ENCODE assay signal across 13 mouse cellular contexts in genomic region chr1:121770936-121771335, GRCm38 (mm10).
DNase-seq lines count a peak whose midpoint lies in the region; ATAC-seq lines count a peak whose summit lies in the region.
"Had no signal": no experiment of that assay in that cellular context is flagged by ENCODE, and none has a peak within 500 bp of the region (broad histone marks: within the 10 kb centered on the region; RNA-seq: fewer than 3 reads in every experiment).

No protein-coding gene starts in this region.

- no peak overlapping the region for H3K4me3 ChIP-seq in kidney, embryonic 16.5 days (ENCODE audit: low read length)
- no peak overlapping the region for H3K4me3 ChIP-seq in hindbrain, embryonic 11.5 days (ENCODE audit: low read depth, low read length)
- no peak overlapping the region for H3K4me3 ChIP-seq in limb, embryonic 13.5 days

- intact Hi-C loops in left cerebral cortex, postnatal 4 days (cut with DNase I): no loop called here

- H3K27me3 ChIP-seq in kidney, embryonic 16.5 days (ENCODE audit: insufficient read depth, low read length): no peaks in the 10 kb centered on the region
- no peaks in the 10 kb centered on the region for H3K27me3 ChIP-seq in hindbrain, embryonic 11.5 days (ENCODE audit: control insufficient read depth, insufficient read depth, low read length)
- no peaks in the 10 kb centered on the region for H3K27me3 ChIP-seq in limb, embryonic 13.5 days

- no peak overlapping the region for H3K4me2 ChIP-seq in kidney, embryonic 16.5 days (replicated peaks; ENCODE audit: low read depth, low read length)
- no peak overlapping the region; the same call in 1 of the 2 replicates for H3K4me2 ChIP-seq in hindbrain, embryonic 11.5 days (replicated peaks; ENCODE audit: low read depth, low read length)
- H3K4me2 ChIP-seq in limb, embryonic 13.5 days (replicated peaks): 0 out of 2 replicates have a peak overlapping the region, but pooled peaks have one; percentile 16

- H3K27ac ChIP-seq in kidney, embryonic 16.5 days (ENCODE audit: low read length): no peak overlapping the region
- H3K27ac ChIP-seq in hindbrain, embryonic 11.5 days (ENCODE audit: low read depth, low read length): no peak overlapping the region
- H3K27ac ChIP-seq in limb, embryonic 13.5 days: no peak overlapping the region

- no peaks in the 10 kb centered on the region for H3K36me3 ChIP-seq in kidney, embryonic 16.5 days (ENCODE audit: insufficient read depth, low read length)
- H3K36me3 ChIP-seq in hindbrain, embryonic 11.5 days (ENCODE audit: control insufficient read depth, insufficient read depth, low read length): no peaks in the 10 kb centered on the region
- no peaks in the 10 kb centered on the region for H3K36me3 ChIP-seq in limb, embryonic 13.5 days

- no peaks in the 10 kb centered on the region for H3K9me3 ChIP-seq in kidney, embryonic 16.5 days (ENCODE audit: low read length)
- H3K9me3 ChIP-seq in hindbrain, embryonic 11.5 days (ENCODE audit: control insufficient read depth, low read length): no peaks in the 10 kb centered on the region
- no peaks in the 10 kb centered on the region for H3K9me3 ChIP-seq in limb, embryonic 13.5 days

- no peak for DNase-seq in kidney, postnatal 4 days
- DNase-seq in embryo, embryonic 11 days: peak; percentile 52
- DNase-seq in hindbrain, embryonic 11.5 days (ENCODE audit: low spot score): peak; percentile 31
- no peak for DNase-seq in liver
- DNase-seq in left cerebral cortex, postnatal 4 days: no peak
- DNase-seq: cerebellum, adult 2 months; gastrocnemius, postnatal 14 days; layer of hippocampus, adult 9-11 months; liver, postnatal 0 days; right cerebral cortex, adult 18-20 months had no signal

- ATAC-seq in kidney, embryonic 16.5 days (ENCODE audit: low FRiP score, low TSS enrichment): peak; percentile 59; the same call in 1 of the 2 replicates
- ATAC-seq in hindbrain, embryonic 11.5 days (ENCODE audit: low FRiP score): peak; percentile 31; the same call in 1 of the 2 replicates
- no peak for ATAC-seq in limb, embryonic 13.5 days (ENCODE audit: low FRiP score, low read depth)
- ATAC-seq: forebrain, embryonic 14.5 days; liver, postnatal 0 days had no signal

- H3K4me1 ChIP-seq in kidney, embryonic 16.5 days (ENCODE audit: insufficient read depth, low read length): 0 out of 2 replicates have a peak, but pooled peaks cover 2% of the 10 kb centered on the region
- no peaks in the 10 kb centered on the region; the same call in 1 of the 2 replicates for H3K4me1 ChIP-seq in hindbrain, embryonic 11.5 days (replicated peaks; ENCODE audit: control insufficient read depth, insufficient read depth, low read length)
- peaks cover 13% of the 10 kb centered on the region for H3K4me1 ChIP-seq in limb, embryonic 13.5 days

- WGBS in kidney, embryonic 16.5 days: 13% methylated on average over 12 of the region's 12 CpGs
- 29% methylated on average over 12 of the region's 12 CpGs for WGBS in hindbrain, embryonic 11.5 days
- WGBS in limb, embryonic 13.5 days: 9% methylated on average over 12 of the region's 12 CpGs

- H3K9ac ChIP-seq in kidney, embryonic 16.5 days (replicated peaks; ENCODE audit: low read length): no peak overlapping the region
- H3K9ac ChIP-seq in hindbrain, embryonic 11.5 days (ENCODE audit: low read depth, low read length): no peak overlapping the region
- H3K9ac ChIP-seq in limb, embryonic 13.5 days: no peak overlapping the region
- H3K9ac ChIP-seq: liver, postnatal 0 days had no signal

Comparison
In these comparisons a context has a peak if more than half of its experiments do, and no peak if none do; other contexts are left out.
1. DNase-seq: peak in embryo, embryonic 11 days (single experiment) and hindbrain, embryonic 11.5 days (single experiment); none in kidney, postnatal 4 days (0 of 2), liver (single experiment) and left cerebral cortex, postnatal 4 days (single experiment).